Mouse (Mus musculus) thymus, postnatal 10 days (tissue): Measurements from ENCODE around the gene Stau1.

ENCODE experiments used
- DNase-seq, 2 experiments: peaks; one replicate each; pipeline ENCODE4 v3.0.0; 2021; ENCODE audit warnings: low spot score in 2 of 2

The Stau1 gene

GRCm38 (mm10) chr2:166910536-166910935 lies 85.6 kb downstream of the Stau1 start:
- DNase-seq: no peak

- DNase-seq: no peak
These were observed 86.4 kb downstream of the Stau1 start for GRCm38 (mm10) chr2:166909729-166910128.

- no peak for DNase-seq
These were observed 89.4 kb downstream of the Stau1 start for GRCm38 (mm10) chr2:166906523-166907182.

- DNase-seq: peak; percentile 97 to 99
These were observed 90.2 kb downstream of the Stau1 start, which contains the start of gene Cse1l for GRCm38 (mm10) chr2:166905711-166906522. Gene Cse1l (plus strand): TSS chr2:166906040.

GRCm38 (mm10) chr2:166903719-166904282 lies 92.3 kb downstream of the Stau1 start:
- DNase-seq: no peak

GRCm38 (mm10) chr2:166900792-166901505 lies 95.2 kb downstream of the Stau1 start:
- DNase-seq: no peak

GRCm38 (mm10) chr2:166899746-166900145 lies 96.4 kb downstream of the Stau1 start:
- DNase-seq: no peak

- no peak for DNase-seq
These were observed 96.9 kb downstream of the Stau1 start for GRCm38 (mm10) chr2:166899161-166899560.
